Mouse (Mus musculus) stomach, embryonic 16.5 days (tissue): Measurements from ENCODE around the gene Numb. TPM values are rescaled to one million over a fixed set of nuclear protein-coding genes. Genes with fewer than 3 reads are reported as not detected.
"Not testable (repeated sequence)": the region's sequence is repeated elsewhere in the genome, so short reads cannot be mapped to it uniquely, and the experiment has no call there.

ENCODE experiments used
- ATAC-seq: fragments of 200-750 bp; cut with Nextera tagmentation; 2 replicates; pipeline ENCODE4 v1.8.0; 2017; ENCODE audit warnings: moderate number of reproducible peaks, moderate TSS enrichment; ENCODE audit not compliant: insufficient read depth, low FRiP score
- H3K27ac ChIP-seq: fragments of 300-500 bp; sonication (generic); 2 replicates; pipeline ENCODE4 v1.5.1; 2014; ENCODE audit warnings: low read length
- H3K27me3 ChIP-seq: fragments of 300-500 bp; sonication (generic); 2 replicates; pipeline ENCODE4 v1.6.1; 2014; ENCODE audit warnings: low read length, control low read depth, mixed read lengths; ENCODE audit not compliant: control insufficient read depth, insufficient read depth
- H3K36me3 ChIP-seq: fragments of 300-500 bp; sonication (generic); 2 replicates; pipeline ENCODE4 v1.6.1; 2014; ENCODE audit warnings: low read length; ENCODE audit not compliant: control insufficient read depth, insufficient read depth
- H3K4me1 ChIP-seq: fragments of 300-500 bp; sonication (generic); 2 replicates; pipeline ENCODE4 v1.6.1; 2014; ENCODE audit warnings: low read length, control low read depth, mixed read lengths; ENCODE audit not compliant: control insufficient read depth, insufficient read depth
- H3K4me2 ChIP-seq: fragments of 300-500 bp; sonication (generic); 2 replicates; pipeline ENCODE4 v1.6.1; 2014; ENCODE audit warnings: low read depth, low read length, mixed read lengths
- H3K4me3 ChIP-seq: fragments of 300-500 bp; sonication (generic); replicated peaks from 2 replicates; pipeline ENCODE4 v1.5.1; 2014; ENCODE audit warnings: mild to moderate bottlenecking, low read length
- H3K9ac ChIP-seq: fragments of 300-500 bp; sonication (generic); 2 replicates; pipeline ENCODE4 v1.6.1; 2014; ENCODE audit warnings: low read length
- H3K9me3 ChIP-seq: fragments of 300-500 bp; sonication (generic); replicated peaks from 2 replicates; pipeline ENCODE4 v1.6.1; 2016; ENCODE audit warnings: low read length, control low read depth; ENCODE audit not compliant: control insufficient read depth
- WGBS: fragments of 180-500 bp; shearing (Covaris S2); extraction: QIAGEN DNeasy Blood & Tissue Kit; methylation state at CpG from one replicate; pipeline ENCODE4 v1.1.7; 2014; 5-methylcytosine and 5-hydroxymethylcytosine counted together
- polyA plus RNA-seq: library from polyadenylated mRNA; unstranded; fragments of >200 nt; fragmentation: Nextera tagmentation; extraction: Ambion mirVana; gene quantifications from 2 replicates; pipeline ENCODE4 v1.2.1, GENCODE M21; 2015

The Numb gene
- polyA plus RNA-seq, 1 experiment from 2014 or later: 37.6 TPM

DNA sequence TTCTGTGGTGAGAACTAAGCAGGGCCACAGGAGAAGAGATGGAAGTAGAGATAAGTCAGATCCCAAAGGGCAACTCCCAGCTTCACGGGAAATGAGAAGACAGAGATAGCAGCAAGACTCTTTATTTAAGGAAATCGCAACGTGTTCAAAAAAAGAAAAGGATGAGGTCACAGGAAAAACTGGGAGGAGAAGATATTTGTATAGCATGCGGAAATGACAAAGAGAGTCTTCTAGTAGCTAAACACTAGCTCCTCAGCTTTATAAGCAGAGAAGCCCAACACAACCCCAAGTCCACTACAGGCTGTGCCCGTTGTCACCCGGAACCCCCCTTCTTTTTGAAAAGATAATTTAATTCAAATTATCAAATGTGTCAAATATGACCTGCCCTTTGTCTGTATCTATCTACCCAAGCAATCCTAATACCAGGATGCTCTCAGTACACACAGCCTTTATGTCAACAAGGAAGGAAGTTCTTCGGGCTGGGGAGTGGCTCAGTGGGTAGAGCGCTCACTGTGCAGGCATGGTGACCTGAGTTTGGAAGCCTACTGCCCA is 25.6 kb upstream of the Numb start:
- Histone ChIP-seq H3K27me3 (no peaks in the 10 kb centered on the region), H3K4me2 (no peak overlapping the region), H3K4me3 (no peak overlapping the region), H3K9me3 (no peaks in the 10 kb centered on the region; the same call in 1 of the 2 replicates), H3K4me1 (peaks cover 17% of the 10 kb centered on the region), H3K9ac (no peak overlapping the region), H3K27ac (no peak overlapping the region; the same call in 1 of the 2 replicates), H3K36me3 (0 out of 2 replicates have a peak, but pooled peaks cover 4% of the 10 kb centered on the region)
- 77% methylated on average over 8 of the region's 8 CpGs for WGBS
- ATAC-seq: no peak

DNA sequence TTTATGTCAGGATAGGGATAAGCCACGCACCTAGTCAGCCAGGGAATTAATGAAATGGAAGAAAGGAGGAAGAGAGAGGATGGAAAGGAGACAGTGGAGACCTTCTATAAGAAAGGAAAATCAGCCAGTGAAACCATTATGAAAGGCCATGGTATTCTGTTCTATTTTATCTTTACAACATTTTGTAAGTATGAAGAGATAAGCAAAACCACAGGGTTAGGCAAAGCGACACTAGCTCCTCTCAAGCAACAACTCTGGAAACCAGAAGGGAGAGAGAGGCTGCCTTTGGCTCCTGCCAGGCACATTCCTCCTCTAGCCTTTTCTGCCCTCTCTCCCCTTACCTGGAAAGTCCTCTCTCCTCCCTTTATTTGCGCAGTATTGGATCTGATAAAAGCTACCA is 20.2 kb upstream of the Numb start:
- H3K4me1 ChIP-seq: no peaks in the 10 kb centered on the region
- no peaks in the 10 kb centered on the region for H3K36me3 ChIP-seq
- H3K27ac ChIP-seq: no peak overlapping the region
- H3K9ac ChIP-seq: no peak overlapping the region
- no peak overlapping the region for H3K4me3 ChIP-seq
- H3K9me3 ChIP-seq: no peaks in the 10 kb centered on the region
- H3K27me3 ChIP-seq: no peaks in the 10 kb centered on the region
- no peak for ATAC-seq
- 73% methylated on average over 3 of the region's 3 CpGs for WGBS
- H3K4me2 ChIP-seq: no peak overlapping the region

- Histone ChIP-seq H3K27me3 (no peaks in the 10 kb centered on the region), H3K4me1 (no peaks in the 10 kb centered on the region), H3K36me3 (no peaks in the 10 kb centered on the region), H3K9ac (no peak overlapping the region), H3K4me2 (no peak overlapping the region), H3K27ac (no peak overlapping the region), H3K4me3 (no peak overlapping the region), H3K9me3 (no peaks in the 10 kb centered on the region)
- ATAC-seq: no peak
- WGBS: 68% methylated on average over 4 of the region's 4 CpGs
These were observed 18.3 kb upstream of the Numb start for GRCm38 (mm10) chr12:83940031-83940430.

GRCm38 (mm10) chr12:83939332-83939731 is 17.6 kb upstream of the Numb start:
- Histone ChIP-seq H3K27ac (no peak overlapping the region), H3K4me2 (no peak overlapping the region), H3K9me3 (no peaks in the 10 kb centered on the region), H3K36me3 (no peaks in the 10 kb centered on the region), H3K4me3 (no peak overlapping the region), H3K9ac (no peak overlapping the region), H3K27me3 (no peaks in the 10 kb centered on the region), H3K4me1 (no peaks in the 10 kb centered on the region)
- 79% methylated on average over 2 of the region's 2 CpGs for WGBS
- ATAC-seq: no peak

- H3K4me3 ChIP-seq, H3K27me3 ChIP-seq, H3K4me2 ChIP-seq, H3K36me3 ChIP-seq, H3K27ac ChIP-seq, H3K9ac ChIP-seq, H3K9me3 ChIP-seq, H3K4me1 ChIP-seq, ATAC-seq: not testable (repeated sequence)
- WGBS: 26% methylated on average over 1 of the region's 1 CpGs
These were observed 16.9 kb upstream of the Numb start for GRCm38 (mm10) chr12:83938592-83938991.

- Histone ChIP-seq H3K9me3 (no peaks in the 10 kb centered on the region), H3K4me1 (no peaks in the 10 kb centered on the region), H3K36me3 (no peaks in the 10 kb centered on the region), H3K27ac (no peak overlapping the region), H3K27me3 (no peaks in the 10 kb centered on the region), H3K4me3 (no peak overlapping the region), H3K9ac (no peak overlapping the region), H3K4me2 (no peak overlapping the region)
- no peak for ATAC-seq
- WGBS: 67% methylated on average over 10 of the region's 10 CpGs
These were observed 15.9 kb upstream of the Numb start for GRCm38 (mm10) chr12:83937600-83937999.

DNA sequence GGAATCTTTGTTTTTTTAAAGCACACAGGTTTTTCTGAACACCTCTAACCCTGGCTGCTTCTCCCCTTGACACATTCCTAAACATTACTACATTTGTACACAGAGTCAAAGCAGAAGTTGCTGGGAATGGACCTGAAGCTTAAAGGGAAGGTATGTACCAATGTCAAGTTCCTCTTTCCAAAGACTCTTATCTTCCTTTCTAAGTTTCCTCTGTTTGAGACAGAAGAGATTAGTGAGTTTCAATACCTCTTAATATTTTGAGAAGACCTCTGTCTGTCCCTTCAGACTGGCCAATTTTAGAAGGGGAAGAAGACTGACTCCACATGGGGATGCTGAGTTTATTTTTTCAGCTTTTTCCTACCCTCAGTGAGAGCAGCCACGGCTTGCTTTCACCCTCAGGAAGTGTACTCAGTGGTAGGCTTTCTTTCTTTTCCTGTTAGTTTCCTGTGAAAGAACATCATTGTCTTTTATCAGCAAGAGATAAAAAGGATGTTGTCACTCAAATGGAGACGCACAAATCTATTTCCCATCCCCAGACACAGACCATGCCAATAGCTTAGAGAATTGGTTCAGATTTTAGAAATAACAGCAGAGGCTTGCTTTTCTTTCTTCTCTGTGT is 7.6 kb upstream of the Numb start:
- H3K4me2 ChIP-seq: no peak overlapping the region
- ATAC-seq: no peak
- H3K27me3 ChIP-seq: no peaks in the 10 kb centered on the region
- no peak overlapping the region for H3K4me3 ChIP-seq
- WGBS: 37% methylated on average over 2 of the region's 2 CpGs
- no peaks in the 10 kb centered on the region for H3K9me3 ChIP-seq
- no peaks in the 10 kb centered on the region for H3K36me3 ChIP-seq
- H3K27ac ChIP-seq: no peak overlapping the region
- H3K4me1 ChIP-seq: peaks cover 2% of the 10 kb centered on the region
- no peak overlapping the region for H3K9ac ChIP-seq

DNA sequence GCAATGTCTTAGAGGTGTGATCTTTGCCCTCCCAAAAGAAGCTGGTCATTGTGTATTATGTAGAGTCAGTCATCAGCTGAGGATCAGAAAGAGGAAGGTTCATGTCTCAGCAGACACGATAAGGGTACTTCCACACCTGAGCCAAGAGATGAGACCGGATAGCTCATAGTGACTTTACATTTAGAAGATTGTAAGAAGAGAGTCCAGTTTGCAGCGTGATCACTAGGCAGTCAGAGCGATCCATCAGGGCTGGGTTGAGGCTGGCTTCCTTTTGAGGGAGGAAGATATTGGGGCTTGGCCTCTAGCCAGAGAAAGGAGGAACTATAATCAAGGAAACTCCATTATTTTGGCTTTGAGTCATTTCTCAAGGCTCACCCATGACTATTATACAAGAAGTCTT is 6.0 kb upstream of the Numb start:
- H3K36me3 ChIP-seq: no peaks in the 10 kb centered on the region
- H3K27me3 ChIP-seq: no peaks in the 10 kb centered on the region
- no peak overlapping the region for H3K4me3 ChIP-seq
- WGBS: 72% methylated on average over 4 of the region's 4 CpGs
- no peak overlapping the region for H3K4me2 ChIP-seq
- ATAC-seq: no peak
- H3K9me3 ChIP-seq: no peaks in the 10 kb centered on the region
- H3K27ac ChIP-seq: peak overlapping the region; percentile 54
- H3K9ac ChIP-seq: no peak overlapping the region
- H3K4me1 ChIP-seq: peaks cover 2% of the 10 kb centered on the region

- H3K9ac ChIP-seq: no peak overlapping the region
- H3K9me3 ChIP-seq: no peaks in the 10 kb centered on the region
- ATAC-seq: no peak
- H3K4me1 ChIP-seq: peaks cover 2% of the 10 kb centered on the region
- WGBS: 66% methylated on average over 2 of the region's 2 CpGs
- no peaks in the 10 kb centered on the region for H3K36me3 ChIP-seq
- H3K27ac ChIP-seq: no peak overlapping the region
- H3K4me2 ChIP-seq: no peak overlapping the region
- no peak overlapping the region for H3K4me3 ChIP-seq
- no peaks in the 10 kb centered on the region for H3K27me3 ChIP-seq
These were observed 4.3 kb upstream of the Numb start for GRCm38 (mm10) chr12:83926061-83926460.
